Mouse (Mus musculus) myocyte (in vitro differentiated cells): ENCODE data around the gene Med20.
"Not testable (repeated sequence)": the region's sequence is repeated elsewhere in the genome, so short reads cannot be mapped to it uniquely, and the experiment has no call there.

Experiments used
- CEBPB ChIP-seq: IDR thresholded peaks from 2 replicates; pipeline ENCODE4 v1.6.1; 2011; ENCODE audit warnings: mild to moderate bottlenecking, moderate library complexity; ENCODE audit not compliant: poor library complexity, insufficient read depth, severe bottlenecking
- MAX ChIP-seq: IDR thresholded peaks from one replicate; pipeline ENCODE4 v1.6.1; 2011; ENCODE audit warnings: low read depth, mild to moderate bottlenecking, control low read depth
- POLR2A ChIP-seq: IDR thresholded peaks from one replicate; pipeline ENCODE4 v1.6.1; 2011; ENCODE audit warnings: low read depth, mild to moderate bottlenecking, control low read depth, moderate library complexity; ENCODE audit not compliant: insufficient read length
- POLR2AphosphoS2 ChIP-seq: IDR thresholded peaks from one replicate; pipeline ENCODE4 v1.6.1; 2011; ENCODE audit warnings: low read depth, control low read depth; ENCODE audit not compliant: insufficient read length
- REST ChIP-seq: IDR thresholded peaks from one replicate; pipeline ENCODE4 v1.6.1; 2011; ENCODE audit warnings: mild to moderate bottlenecking, control low read depth, moderate library complexity; ENCODE audit not compliant: insufficient read depth, insufficient read length
- TCF12 ChIP-seq: IDR thresholded peaks from one replicate; pipeline ENCODE4 v1.6.1; 2011; ENCODE audit warnings: mild to moderate bottlenecking, control low read depth; ENCODE audit not compliant: poor library complexity, insufficient read depth, severe bottlenecking
- USF1 ChIP-seq: IDR thresholded peaks from one replicate; pipeline ENCODE4 v1.6.1; 2011; ENCODE audit warnings: low read depth, mild to moderate bottlenecking, control low read depth, moderate library complexity

DNA sequence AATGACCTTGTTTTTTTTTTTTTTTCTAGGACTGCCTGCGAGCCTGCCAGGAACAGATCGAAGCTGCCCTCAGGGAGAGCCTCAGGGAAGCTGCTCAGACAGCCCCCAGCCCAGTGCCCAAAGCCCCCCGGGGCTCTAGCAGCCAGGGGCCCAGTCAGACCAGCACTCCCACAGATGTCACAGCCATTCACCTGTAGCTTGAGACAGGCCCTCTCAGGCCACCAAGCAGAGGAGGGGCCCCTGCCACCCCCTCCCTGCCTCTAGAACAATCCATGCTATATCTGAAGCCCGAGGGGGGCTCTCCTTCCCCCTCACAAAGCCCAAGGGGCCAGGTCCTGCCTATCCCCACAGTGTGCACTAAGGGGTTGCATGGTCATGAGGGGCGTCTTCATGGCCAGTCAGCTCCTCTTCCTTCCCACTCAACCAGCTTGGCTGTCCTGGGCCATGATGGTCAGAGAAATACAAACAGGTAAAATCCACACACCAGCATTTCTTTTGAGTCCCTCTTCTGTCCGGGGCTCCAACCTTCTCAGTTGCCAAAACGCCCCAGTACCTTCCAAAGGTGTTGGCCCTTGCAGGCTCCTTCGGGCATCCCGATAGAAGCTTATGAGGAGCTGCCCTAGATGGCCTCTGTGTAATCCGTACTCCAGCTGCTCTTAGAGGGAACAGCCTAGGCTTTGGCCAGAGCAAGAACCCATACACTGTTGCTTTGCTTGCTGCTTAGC lies 12.6 kb upstream of the Med20 start:
- TF ChIP-seq MAX, CEBPB, POLR2A, USF1, TCF12, REST: not testable (repeated sequence)
- TF ChIP-seq POLR2AphosphoS2, result peak; percentile 18
